Mouse (Mus musculus) G1E (cell line): Measurements from ENCODE around the gene Polr2a.

ENCODE experiments used
- CTCF ChIP-seq: IDR thresholded peaks from 2 replicates; pipeline ENCODE4 v1.5.1; 2012; ENCODE audit warnings: low read depth, low read length, inconsistent platforms, mixed read lengths
- TAL1 ChIP-seq: conservative IDR thresholded peaks from 2 replicates; pipeline ENCODE4 v1.6.1; 2012; ENCODE audit warnings: low read depth, low read length, inconsistent platforms, mixed read lengths

- TF ChIP-seq CTCF: no peak
- TF ChIP-seq TAL1: no peak
Measured at GRCm38 (mm10) chr11:69804652-69804940, 46.2 kb upstream of the Polr2a start.
